Mouse (Mus musculus): ENCODE results near the gene Wdr49.

- TF ChIP-seq MAX (IDR thresholded peaks at IDR 0.05) (no peak), FOSL1 (IDR thresholded peaks at IDR 0.05; ENCODE audit: insufficient read depth, low read length, poor library complexity, severe bottlenecking) (no peak), CTCF (IDR thresholded peaks at IDR 0.05; ENCODE audit: control insufficient read depth, insufficient read depth, insufficient read length) (no peak), MYOD1 (IDR thresholded peaks at IDR 0.05; ENCODE audit: control insufficient read depth, insufficient read length, low read depth) (no peak)
Observed at GRCm38 (mm10) chr3:75259356-75259755, 222.6 kb downstream of the Wdr49 start.

Measured in C2C12 (cell line).